Mouse (Mus musculus) c-Kit-negative CD71-positive TER-119-positive erythroid progenitor cells, embryonic 14.5 days (primary cell): ENCODE data around the gene Cacnb4.

ENCODE experiments used
- DNase-seq: peaks from one replicate; pipeline ENCODE4 v3.0.0-alpha.2; 2013; ENCODE audit warnings: low read depth, low spot score

Gene Cacnb4

DNA sequence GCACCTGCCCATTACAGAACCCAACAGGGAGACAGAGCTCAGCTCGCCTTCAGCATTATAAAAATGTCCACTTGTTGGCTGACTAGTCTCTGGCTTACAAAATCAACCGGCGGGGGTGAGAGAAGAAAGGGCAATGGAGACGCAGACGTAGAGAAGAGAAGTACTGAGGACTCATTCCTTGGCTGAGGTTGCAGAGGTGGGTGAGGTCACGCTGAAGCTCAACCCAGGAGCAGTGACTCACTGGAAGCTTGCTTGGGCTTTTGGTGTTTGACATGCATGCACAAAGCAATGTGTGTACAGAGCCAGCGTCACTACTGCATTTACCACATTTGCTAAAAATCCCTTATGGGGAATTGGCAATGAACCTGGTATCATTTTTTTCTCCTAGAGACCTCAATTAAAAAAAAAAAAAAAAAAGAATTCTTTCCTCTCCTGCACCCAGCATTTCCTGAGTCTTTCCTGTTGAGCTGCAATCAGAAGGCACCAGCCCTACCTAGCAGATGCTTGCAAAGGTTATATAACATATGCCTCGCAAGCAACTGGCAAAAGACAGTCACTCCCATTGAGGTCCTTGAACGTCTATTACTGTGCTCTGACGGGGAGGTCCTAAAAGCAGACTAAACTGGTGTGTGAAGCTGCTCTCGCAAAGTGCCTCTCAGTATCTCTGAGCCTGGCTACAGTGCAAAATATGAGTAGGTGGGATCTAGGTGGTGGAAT is 150.6 kb downstream of the Cacnb4 start:
- no peak for DNase-seq

DNA sequence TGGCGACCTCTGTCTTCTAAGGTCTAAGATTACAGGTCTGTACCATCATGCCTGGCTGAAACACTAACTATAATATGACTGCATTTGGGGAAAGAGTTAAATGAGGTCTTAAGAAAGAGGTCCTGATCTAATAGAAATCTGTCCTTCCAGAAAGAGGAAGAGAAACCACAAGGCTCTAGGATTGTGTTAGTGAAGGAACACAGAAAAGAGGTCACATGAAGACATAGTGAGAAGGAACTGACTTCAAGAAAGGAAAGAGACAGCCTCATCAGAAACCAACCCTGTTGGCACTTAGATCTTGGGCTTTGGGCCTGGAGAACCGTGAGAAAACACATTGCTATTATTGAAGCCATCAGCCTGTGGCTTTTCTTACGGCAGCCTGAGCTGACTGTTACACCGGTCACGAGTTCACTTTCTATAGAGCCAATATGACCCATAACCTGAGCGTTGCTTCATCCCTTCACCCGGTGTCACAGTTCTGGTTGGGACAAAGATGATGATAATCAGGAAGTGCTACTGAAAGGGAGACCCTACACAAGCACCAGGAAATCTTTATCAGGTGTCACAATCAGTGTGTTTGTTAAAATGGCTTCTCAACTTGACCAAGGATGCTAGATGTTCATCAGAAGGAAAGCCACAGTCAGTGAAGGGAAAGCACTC is 153.4 kb downstream of the Cacnb4 start:
- no peak for DNase-seq

DNA sequence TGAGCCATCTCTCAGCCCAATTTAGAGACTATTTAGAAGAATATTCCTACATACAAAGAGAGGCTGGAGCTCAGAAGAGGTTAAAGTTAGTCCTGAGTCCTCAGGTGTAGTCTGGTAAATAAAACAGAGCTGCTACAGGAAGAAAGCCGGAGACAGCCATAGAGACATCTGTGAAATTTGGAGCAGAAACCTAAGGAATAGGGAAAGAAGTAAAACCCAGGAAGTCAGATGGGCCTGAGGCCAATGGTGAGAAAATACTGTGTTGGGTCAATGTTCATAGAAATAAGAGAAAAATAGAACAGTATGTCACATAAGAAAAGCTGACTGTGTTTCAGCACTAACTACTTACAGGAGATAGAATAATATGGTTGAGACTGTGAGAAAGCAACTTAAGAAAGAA is 155.6 kb downstream of the Cacnb4 start:
- no peak for DNase-seq

DNA sequence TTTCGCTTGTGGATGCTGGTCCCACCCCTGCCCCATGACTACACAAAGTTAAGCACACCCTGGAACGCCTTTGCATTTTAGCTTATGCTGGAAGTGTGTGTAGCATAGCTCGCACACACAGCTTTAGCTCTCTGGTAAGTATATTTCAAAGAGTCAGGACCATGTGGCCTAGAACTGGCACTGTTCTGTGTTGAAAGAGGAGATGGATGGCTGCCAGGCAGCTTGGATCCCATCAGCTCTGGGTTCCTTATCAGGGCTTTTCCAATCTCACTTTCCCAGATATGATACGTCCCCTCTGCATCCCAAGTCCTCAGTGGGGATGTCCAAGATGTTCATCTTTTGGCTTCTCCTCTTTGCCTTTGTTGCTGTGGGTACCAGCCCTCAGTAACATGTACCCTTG is 157.9 kb downstream of the Cacnb4 start:
- no peak for DNase-seq

DNA sequence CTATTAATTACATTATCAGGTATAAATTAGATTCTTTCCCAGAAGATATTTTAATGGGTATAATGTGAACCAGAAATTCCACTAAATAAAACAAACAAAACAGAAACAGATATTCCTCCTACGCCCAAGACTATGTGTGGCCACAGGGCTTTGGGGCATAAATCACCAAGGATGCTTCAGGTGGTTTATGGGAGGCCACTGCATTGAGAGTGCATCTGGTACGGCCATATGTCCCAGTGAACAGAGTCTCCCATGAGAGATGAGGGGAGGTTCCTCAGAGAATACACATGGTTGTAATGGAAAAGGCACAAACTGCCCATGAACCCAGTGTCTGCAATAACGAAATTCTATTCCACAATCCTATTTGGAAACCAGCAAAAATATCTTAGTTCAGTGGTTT is 160.1 kb downstream of the Cacnb4 start:
- DNase-seq: no peak

DNA sequence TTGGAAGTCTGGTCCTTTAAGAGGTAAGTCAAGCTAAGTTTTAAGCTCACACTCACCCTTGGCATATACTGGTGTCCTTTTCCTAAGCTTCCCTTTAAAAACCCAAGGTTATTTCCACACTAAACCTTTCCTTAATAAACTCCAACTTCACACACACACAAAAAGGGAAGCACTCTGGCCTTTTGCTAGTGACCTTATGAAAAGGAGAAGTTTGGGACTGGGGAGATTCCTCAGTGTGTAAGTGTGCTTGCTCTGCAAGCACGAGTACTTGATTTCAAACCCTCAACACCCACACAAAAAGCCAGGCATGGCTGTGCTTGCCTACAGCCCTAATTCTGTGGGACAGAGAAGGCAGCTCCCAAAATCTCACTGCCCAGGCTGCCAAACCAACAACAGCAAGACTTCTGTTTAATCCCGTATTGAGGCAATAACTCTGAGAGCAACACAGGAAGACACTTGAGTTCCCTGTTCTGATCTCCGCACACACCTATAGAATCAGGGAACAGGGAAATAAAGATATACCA is 163.7 kb downstream of the Cacnb4 start:
- no peak for DNase-seq

DNA sequence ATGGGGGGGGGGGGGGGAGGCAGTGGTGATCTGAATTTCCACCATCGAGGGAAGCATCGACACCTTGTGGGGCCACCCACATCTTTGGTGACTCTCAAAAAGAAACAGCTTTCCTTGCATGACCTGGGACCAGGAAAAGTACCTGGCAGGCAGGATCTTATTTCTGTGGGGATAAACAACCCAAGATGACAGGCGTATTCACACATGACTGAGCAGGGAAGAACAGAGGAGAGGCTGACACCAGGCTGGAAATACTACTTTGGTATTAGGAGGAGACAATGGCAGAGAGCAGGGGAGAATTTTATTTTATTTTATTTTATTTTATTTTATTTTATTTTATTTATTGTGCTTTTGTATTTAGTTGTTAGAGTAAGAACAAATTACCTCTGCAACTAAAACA is 164.4 kb downstream of the Cacnb4 start:
- DNase-seq: no peak

DNA sequence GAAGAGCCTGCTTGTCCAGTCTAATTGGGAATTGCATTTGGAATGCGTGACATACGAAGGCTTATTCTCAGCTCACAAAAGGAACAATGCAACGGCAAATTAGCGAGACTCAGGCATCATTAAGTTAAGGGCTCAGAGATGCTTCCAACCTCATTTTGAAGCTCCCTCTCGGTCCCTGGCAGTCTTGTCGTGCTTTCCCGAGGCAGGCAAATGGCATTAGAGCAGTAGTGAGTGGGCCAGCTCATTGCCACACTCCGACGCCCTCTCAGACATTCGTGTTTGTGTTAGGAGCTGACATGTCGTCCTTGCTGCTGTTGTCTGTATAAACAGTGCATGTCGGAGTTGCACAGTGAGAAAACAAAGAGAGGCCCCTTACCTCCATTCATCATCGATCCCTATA is 164.8 kb downstream of the Cacnb4 start:
- no peak for DNase-seq

DNA sequence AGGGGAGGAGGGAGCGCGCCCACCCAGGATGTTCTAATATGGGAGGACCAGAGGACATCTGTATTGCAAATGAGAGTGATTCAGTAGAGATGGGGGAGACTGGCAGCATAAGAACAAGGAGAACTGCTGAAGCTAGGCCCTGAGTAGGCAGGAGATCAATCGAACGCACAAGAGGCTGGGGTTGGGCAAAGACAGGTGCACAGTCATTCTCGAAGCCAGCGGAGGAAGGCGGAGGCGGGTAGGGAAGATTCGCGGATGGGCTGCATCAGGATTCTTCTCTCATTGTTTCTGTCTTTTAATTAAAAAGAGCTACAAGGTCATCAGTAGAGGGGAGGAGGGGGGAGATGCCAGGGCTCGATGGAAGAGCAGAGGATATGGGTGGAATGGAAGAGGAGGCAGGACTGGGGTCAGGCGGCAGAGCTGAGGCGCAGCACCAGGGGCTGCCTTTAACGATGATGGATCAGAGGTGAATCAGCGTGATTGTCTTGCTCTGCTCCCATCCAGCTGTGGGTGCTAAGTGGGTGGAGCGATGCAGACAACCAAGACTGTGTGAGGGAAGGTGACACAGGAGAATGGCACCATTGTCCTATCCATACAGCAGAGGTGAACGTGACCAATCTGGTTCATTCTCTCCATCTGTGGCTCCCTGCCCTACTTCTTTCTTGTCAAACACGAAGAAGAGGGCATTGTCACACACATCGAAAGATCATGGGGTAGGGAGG is 166.7 kb downstream of the Cacnb4 start:
- DNase-seq: no peak

DNA sequence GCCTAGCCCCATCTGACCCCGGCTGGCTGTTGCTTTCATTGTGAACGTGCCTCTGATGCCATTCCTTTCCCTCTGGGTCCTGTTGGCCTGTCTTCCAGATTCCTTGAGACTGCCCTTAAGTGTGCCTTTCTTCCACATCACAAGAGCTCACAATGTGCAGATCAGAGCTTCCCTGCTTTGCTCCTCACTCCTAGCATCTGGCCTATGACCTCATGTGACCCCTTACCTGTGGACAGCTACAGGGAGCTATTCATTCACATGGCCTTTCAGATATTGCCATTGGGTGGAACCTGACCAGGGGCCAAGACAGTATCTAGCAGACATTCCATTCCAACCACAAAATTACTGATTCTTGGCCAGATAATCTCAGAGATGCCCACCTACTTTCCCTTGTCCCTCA is 171.5 kb downstream of the Cacnb4 start:
- no peak for DNase-seq

DNA sequence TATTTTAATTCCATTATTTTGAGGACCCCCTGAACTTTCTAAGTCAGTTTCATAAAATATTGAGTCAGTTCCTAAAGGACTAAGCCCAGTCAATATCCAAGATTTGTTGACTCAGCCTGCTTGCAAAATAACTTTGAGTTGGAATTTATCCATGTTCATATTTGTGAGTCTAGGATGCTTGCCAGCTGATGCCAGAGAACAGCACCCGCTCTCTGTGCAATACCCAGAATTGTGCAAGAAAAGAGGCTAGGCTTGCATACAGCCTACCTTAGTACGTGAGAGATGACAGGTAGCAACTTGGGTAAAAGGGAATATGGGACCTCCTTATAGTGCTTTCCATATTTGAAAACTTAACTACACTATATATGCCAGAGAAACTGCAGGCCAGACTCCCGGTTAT is 171.9 kb downstream of the Cacnb4 start:
- DNase-seq: no peak

DNA sequence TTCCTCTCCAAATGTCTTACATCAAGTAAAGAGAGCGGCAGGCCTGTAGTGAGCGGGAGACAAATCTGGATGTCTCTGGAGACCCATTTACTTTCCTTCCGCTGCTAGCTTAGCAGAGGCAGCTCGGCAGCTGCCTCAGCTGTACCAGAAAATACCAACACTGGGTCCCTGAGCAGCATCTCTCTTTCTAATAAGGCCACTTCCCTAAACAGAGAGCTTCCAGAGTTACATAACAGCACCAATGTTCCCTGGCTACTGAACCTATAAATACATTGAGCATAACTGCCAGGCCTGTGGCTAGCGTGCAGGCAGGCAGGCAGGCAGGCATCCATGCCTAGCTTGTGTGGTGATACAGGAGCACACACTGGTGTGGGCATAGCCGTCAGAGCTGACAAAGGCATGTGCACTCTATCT is 176.8 kb downstream of the Cacnb4 start:
- DNase-seq: no peak

DNA sequence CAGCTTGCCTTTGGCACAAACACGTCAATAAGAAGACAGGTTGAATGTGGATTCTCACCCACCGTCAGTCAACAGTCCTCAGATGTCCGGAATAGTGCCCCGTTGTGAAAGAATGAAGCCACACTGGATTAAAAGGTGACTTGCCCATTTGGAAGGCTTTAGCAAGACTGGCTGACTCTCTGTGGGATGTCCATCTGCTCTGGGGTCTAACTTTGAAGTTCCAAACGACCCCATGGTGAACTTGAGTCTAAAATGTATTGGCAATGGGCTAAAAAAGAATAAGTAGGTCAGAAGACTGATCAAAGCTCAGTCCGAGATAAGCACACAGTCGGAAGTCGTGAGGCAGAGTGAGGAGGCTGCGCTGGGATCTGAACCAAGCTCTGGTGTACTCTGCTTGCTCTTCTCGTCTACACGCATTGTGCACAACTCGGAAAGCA is 177.5 kb downstream of the Cacnb4 start:
- no peak for DNase-seq

DNA sequence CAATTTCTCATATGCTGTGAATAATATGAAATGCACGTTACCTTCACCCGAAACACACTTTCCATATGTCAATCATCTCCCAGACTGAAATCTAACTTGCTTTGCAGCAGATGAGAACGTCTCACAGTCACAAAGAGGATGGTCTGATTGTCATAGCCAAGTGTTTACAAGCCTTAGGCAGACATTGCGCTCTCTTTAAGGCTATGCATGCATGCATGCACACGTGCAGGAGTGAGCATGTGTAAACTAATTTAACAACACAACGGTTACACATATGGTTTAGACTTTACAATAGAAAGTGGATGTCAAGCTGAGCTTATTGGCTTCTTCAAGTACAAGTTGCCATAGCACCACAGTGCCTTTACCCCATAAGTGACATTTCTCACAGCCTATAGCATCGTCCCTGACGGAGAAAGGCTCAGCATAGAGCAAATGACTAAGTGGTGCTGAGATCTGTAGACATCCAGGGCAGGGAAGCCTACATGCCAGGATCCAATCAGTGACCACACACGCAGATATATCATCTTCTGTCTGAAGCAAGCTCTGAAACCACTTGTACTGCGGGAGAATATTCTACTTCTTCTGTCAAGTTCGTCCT is 181.4 kb downstream of the Cacnb4 start:
- DNase-seq: no peak

DNA sequence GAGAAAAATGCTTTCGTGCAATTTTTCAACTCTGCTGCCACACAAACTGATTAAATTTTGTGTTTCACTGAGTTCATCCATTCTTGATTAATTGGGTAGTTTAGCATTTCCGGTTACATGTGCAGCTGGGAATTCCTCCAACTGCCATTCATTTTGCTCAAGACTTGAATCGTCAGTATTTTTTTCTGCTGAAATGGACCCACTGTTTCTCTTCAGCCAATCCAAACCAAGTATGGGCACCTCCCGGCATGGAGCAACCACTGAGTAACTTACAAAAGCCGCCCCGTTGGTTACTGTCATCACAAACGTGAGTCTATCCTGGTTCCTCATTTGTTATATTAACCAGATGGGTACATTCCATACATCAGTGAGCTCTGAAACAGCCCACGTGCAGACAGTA is 182.4 kb downstream of the Cacnb4 start:
- no peak for DNase-seq

DNA sequence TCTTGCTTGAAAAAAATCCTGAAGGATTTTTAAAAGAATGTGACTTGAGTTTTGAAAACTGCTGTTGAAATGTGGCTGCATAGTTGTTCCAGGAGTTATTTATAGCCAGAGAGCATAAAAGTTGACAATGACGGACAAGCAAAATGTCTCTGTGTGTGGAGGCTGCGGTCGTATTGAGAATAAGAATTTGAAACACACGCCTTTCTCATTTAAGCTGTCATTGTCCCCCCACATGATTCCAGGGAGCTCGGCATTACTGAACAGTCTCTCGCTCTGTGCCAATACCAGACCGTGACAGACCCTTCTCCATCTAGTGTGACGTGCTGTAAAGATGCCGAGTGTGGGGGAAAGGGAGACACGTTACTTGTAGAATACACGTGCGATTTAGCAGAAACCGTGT is 183.8 kb downstream of the Cacnb4 start:
- no peak for DNase-seq

DNA sequence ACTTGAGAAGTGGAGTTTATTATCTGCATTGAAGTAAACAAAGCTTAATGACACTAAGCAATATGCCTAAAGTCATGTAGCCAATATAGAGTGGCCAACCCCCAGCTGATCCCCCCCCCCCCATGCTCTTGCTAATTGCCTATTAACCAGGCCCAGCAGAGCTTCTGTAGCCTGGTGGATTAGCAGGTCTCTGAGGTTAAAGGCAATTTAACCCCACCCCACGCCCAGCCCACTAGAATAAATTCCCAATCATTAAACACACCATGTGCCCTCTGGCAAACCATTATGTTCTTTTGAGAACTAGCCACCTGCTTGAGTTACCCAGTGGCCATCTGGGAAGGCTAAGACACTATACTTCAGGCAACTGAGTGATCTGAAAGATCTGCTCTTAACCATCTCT is 186.8 kb downstream of the Cacnb4 start:
- no peak for DNase-seq

DNA sequence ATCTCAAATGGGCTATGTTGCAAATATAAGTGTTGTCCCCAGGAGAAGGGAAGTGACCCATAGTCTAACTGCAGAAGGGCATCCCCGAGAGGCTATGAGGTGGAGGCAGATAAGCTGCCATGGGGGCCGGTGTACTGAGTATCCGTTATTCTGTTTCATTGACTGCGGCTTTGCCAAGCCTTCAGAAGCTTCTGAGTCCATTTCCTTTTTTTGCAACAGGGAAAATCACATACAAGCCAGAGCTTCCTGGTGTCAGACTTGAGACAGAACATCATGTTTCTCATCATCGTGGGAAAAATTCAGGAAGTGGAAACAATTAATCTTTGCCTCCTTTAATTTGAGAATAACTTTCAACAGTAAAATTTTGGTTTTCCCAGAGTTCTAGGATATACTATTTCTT is 193.1 kb downstream of the Cacnb4 start:
- DNase-seq: no peak

DNA sequence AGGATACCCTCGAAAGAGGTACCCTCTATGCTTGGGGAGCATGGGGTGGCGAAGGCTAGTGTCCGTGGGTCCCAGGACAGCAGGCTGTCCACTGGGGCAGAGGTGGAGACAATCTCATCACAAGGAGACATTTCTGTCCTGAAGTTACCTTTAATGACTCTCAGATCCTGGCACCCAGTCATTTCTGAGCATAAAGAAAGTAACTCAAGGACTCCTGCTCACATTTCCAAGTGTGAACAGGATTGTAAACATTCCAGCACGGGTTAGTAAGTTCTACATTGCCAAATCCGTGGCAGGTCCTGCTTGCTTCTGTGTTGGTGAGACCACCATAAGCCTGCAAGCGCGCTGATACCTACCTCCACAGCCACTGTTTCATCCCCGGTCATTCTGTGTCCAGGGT is 196.2 kb downstream of the Cacnb4 start:
- DNase-seq: no peak

DNA sequence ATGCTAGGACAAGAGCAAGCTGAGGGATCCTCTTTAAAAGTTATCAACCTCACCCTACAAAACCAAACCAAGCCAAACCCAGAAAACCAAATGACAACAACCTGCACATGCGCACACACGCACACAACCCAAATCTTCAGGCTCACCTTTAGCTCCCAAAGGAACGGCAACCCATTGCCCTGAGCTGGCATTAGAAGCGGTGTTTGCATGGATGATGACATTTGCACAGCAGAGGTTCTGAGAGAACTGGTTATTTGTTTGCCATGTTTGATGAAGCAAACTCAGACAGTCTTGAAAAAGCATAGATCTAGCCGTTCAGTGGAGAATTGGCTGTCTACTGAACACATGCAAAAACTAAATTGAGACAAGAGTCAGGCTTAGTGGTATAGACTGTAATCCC is 198.1 kb downstream of the Cacnb4 start:
- no peak for DNase-seq

DNA sequence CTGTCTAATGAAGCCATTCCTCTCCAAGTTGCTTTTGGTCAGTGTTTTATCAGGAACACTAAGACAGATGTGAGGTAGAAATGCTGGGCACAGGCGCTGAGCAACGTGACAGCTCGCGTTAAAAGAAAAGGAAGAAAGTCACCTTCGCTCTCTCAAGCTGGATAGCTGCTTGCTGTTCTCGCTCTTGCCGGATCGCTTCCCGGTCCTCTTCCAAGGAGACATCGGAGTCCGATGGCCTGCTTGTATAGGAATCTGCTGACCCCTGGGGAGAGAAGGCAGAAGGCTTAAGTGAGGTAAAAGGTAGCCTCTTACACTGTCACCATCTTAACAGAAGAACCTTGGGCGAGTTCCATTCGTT is 199.1 kb downstream of the Cacnb4 start:
- DNase-seq: no peak

DNA sequence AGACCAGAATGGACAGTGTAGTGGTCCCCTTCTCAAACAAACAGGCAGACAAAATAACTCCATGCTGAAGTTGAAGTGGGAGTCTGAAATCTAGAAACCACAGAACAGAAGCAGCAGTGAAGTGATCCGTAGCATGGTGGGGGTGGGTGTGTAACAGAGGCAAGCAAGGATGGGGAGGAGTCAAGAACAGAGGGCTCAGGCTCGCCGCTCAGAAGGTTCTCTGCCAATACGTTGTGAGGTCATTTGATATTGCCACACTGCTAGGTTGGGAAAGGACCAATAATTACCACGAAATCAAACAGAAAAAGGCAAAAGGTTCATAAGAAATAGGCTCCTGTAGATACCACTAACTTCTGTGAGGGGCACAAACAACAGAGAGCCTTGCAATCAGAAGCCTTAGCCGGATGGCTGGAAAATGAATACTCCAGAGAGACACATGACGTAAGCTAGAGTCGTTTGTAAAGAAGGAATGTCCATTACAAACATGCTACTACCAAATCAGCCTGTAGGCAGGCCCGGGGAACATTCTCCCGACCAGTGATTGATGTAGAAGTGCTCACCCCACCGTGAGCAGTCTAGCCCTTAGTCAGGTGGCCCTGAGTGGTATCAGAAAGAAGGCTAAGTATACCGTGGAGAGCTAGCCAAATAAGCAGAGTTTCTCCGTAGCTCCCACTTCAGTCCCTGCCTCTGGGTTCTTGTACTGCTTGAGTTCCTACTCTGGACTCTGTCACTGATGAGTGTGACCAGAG is 199.7 kb downstream of the Cacnb4 start:
- no peak for DNase-seq
